Mouse (Mus musculus) hindbrain, embryonic 16.5 days (tissue): ENCODE measurements around the gene Ifnb1. TPM values are rescaled to one million over a fixed set of nuclear protein-coding genes. Genes with fewer than 3 reads are reported as not detected.

Experiments used
- ATAC-seq: fragments of 200-750 bp; cut with Nextera tagmentation; 2 replicates; pipeline ENCODE4 v1.8.0; 2017; ENCODE audit warnings: moderate TSS enrichment, moderate library complexity
- H3K27ac ChIP-seq: fragments of 300-500 bp; sonication (generic); 2 replicates; pipeline ENCODE4 v1.5.1; 2014; ENCODE audit warnings: low read depth, mild to moderate bottlenecking, control low read depth, low read length, moderate library complexity
- H3K27me3 ChIP-seq: fragments of 300-500 bp; sonication (generic); replicated peaks from 2 replicates; pipeline ENCODE4 v1.6.1; 2014; ENCODE audit warnings: low read length; ENCODE audit not compliant: control insufficient read depth, insufficient read depth
- H3K36me3 ChIP-seq: fragments of 300-500 bp; sonication (generic); 2 replicates; pipeline ENCODE4 v1.6.1; 2014; ENCODE audit warnings: mild to moderate bottlenecking, low read length, moderate library complexity, mixed read lengths; ENCODE audit not compliant: control insufficient read depth, insufficient read depth
- H3K4me1 ChIP-seq: fragments of 300-500 bp; sonication (generic); 2 replicates; pipeline ENCODE4 v1.6.1; 2014; ENCODE audit warnings: low read depth, low read length; ENCODE audit not compliant: control insufficient read depth, insufficient read depth
- H3K4me2 ChIP-seq: fragments of 300-500 bp; sonication (generic); 2 replicates; pipeline ENCODE4 v1.6.1; 2014; ENCODE audit warnings: mild to moderate bottlenecking, low read length, control low read depth, moderate library complexity
- H3K4me3 ChIP-seq: fragments of 300-500 bp; sonication (generic); 2 replicates; pipeline ENCODE4 v1.5.1; 2014; ENCODE audit warnings: mild to moderate bottlenecking, low read length, control low read depth, moderate library complexity
- H3K9ac ChIP-seq: fragments of 300-500 bp; sonication (generic); 2 replicates; pipeline ENCODE4 v1.6.1; 2014; ENCODE audit warnings: low read depth, mild to moderate bottlenecking, control low read depth, low read length, moderate library complexity
- H3K9me3 ChIP-seq: fragments of 300-500 bp; sonication (generic); 2 replicates; pipeline ENCODE4 v1.6.1; 2014; ENCODE audit warnings: mild to moderate bottlenecking, low read length, moderate library complexity; ENCODE audit not compliant: control insufficient read depth
- WGBS: fragments of 180-500 bp; shearing (Covaris S2); extraction: QIAGEN DNeasy Blood & Tissue Kit; methylation state at CpG from one replicate; pipeline ENCODE4 v1.1.7; 2014; 5-methylcytosine and 5-hydroxymethylcytosine counted together
- polyA plus RNA-seq: library from polyadenylated mRNA; unstranded; fragments of >200 nt; fragmentation: Nextera tagmentation; extraction: Ambion mirVana; gene quantifications from 2 replicates; pipeline ENCODE4 v1.2.1, GENCODE M21; 2015

Gene Ifnb1
- polyA plus RNA-seq, 1 experiment from 2014 or later = not detected

DNA sequence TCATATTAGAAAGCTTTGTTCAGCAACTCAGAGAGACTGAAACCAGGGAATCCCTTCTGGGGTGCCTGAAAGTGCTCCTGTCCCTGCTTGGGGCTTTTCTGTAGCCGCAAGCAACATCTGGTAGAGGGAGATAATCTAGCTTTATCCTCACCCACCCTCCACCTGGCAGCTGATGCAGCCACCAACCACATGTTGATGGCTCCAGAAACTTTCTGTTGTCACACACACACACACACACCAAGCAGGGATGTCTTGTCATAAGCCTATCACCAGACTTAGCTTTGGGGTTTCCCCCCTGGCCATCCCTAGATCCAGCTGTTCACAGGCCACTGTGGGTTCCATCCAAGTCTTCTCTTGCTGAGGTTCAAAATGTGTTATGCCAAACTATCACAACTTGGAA lies 13.2 kb upstream of the Ifnb1 start:
- no peak overlapping the region for H3K27ac ChIP-seq
- H3K27me3 ChIP-seq = no peaks in the 10 kb centered on the region
- no peaks in the 10 kb centered on the region for H3K9me3 ChIP-seq
- H3K9ac ChIP-seq = no peak overlapping the region
- no peak overlapping the region for H3K4me3 ChIP-seq
- H3K4me2 ChIP-seq = no peak overlapping the region
- H3K36me3 ChIP-seq = no peaks in the 10 kb centered on the region
- no peaks in the 10 kb centered on the region for H3K4me1 ChIP-seq
- 100% methylated on average over 1 of the region's 1 CpGs for WGBS
- ATAC-seq = no peak

- Histone ChIP-seq H3K4me3 (no peak overlapping the region), H3K27ac (no peak overlapping the region), H3K36me3 (no peaks in the 10 kb centered on the region), H3K4me1 (no peaks in the 10 kb centered on the region), H3K27me3 (no peaks in the 10 kb centered on the region), H3K4me2 (no peak overlapping the region), H3K9ac (no peak overlapping the region), H3K9me3 (no peaks in the 10 kb centered on the region)
- WGBS = 71% methylated on average over 1 of the region's 1 CpGs
- ATAC-seq = no peak
These were observed 12.3 kb upstream of the Ifnb1 start for GRCm38 (mm10) chr4:88534903-88535302.

DNA sequence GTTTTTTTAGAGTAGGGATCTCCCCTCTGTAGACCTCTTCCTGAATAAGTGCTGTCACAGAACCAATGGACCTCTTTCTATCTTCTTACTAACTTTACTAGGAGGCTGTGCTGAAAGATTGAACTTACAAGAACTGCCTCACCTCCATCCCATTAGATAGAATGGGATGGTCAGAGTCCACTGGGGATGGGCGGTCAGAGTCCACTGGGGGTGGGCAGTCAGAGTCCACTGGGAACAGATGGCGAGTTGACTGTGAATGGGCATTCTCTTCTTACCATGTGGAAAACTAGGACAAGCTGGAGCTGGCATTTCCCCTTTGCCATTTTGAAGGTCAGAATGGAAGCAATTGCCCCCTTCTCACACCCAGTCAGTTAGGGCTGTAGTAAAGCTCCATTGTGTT lies 10.9 kb upstream of the Ifnb1 start:
- H3K9me3 ChIP-seq = no peaks in the 10 kb centered on the region
- ATAC-seq = no peak
- H3K4me3 ChIP-seq = no peak overlapping the region
- H3K27me3 ChIP-seq = no peaks in the 10 kb centered on the region
- 94% methylated on average over 2 of the region's 2 CpGs for WGBS
- no peak overlapping the region for H3K4me2 ChIP-seq
- H3K36me3 ChIP-seq = no peaks in the 10 kb centered on the region
- no peak overlapping the region for H3K9ac ChIP-seq
- no peaks in the 10 kb centered on the region for H3K4me1 ChIP-seq
- H3K27ac ChIP-seq = no peak overlapping the region

DNA sequence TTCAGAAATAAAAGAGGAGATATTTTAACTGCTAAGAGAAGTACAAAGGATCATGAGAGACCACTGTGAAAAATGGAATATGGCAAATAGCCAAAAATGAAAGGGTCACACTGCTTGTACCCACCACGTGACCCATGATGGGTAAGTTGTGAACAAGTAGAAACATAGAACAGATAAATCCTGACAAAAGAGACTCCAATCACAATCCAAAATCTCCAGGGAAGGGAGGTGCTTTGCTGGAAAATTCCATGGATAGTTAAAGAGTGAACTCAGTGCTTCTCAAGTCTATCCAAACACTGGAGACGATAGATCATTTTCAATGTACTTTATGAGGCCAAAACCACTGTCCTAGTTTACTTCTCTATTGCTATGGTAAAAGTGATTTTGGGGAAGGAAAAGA lies 8.3 kb upstream of the Ifnb1 start:
- H3K4me1 ChIP-seq = no peaks in the 10 kb centered on the region
- no peak for ATAC-seq
- no peak overlapping the region for H3K27ac ChIP-seq
- no peak overlapping the region for H3K4me2 ChIP-seq
- H3K36me3 ChIP-seq = no peaks in the 10 kb centered on the region
- no peaks in the 10 kb centered on the region for H3K27me3 ChIP-seq
- no peaks in the 10 kb centered on the region for H3K9me3 ChIP-seq
- 86% methylated on average over 2 of the region's 2 CpGs for WGBS
- no peak overlapping the region for H3K9ac ChIP-seq
- no peak overlapping the region for H3K4me3 ChIP-seq

DNA sequence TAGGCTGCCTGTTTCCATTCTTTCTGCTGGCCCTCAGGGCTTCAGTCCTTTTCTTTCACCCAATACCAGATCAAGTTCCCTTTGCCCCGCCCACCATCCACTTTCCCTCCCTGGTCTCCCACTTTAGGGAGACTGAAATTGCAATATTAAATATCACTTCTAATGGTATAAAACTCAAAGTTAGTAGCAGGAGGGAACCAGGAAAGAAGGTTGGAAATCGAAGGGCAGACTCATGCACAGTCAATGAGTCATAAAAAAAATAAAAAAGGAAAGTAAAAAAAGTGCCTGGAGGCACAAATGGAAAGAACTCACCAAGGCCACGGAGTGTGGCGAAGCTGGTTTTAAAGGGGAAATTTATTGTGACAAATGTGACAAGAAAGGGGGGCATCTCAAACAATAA lies 7.7 kb upstream of the Ifnb1 start:
- no peak overlapping the region for H3K27ac ChIP-seq
- H3K9ac ChIP-seq = no peak overlapping the region
- WGBS = 73% methylated on average over 4 of the region's 4 CpGs
- no peaks in the 10 kb centered on the region for H3K36me3 ChIP-seq
- H3K4me2 ChIP-seq = no peak overlapping the region
- no peaks in the 10 kb centered on the region for H3K4me1 ChIP-seq
- no peak for ATAC-seq
- H3K9me3 ChIP-seq = no peaks in the 10 kb centered on the region
- no peaks in the 10 kb centered on the region for H3K27me3 ChIP-seq
- H3K4me3 ChIP-seq = no peak overlapping the region

- 86% methylated on average over 5 of the region's 5 CpGs for WGBS
- Histone ChIP-seq H3K4me1 (no peaks in the 10 kb centered on the region), H3K36me3 (no peaks in the 10 kb centered on the region), H3K27me3 (no peaks in the 10 kb centered on the region), H3K27ac (no peak overlapping the region), H3K4me2 (no peak overlapping the region), H3K9me3 (no peaks in the 10 kb centered on the region), H3K4me3 (no peak overlapping the region), H3K9ac (no peak overlapping the region)
- ATAC-seq = no peak
These were observed 3.9 kb upstream of the Ifnb1 start for GRCm38 (mm10) chr4:88526379-88527049.

DNA sequence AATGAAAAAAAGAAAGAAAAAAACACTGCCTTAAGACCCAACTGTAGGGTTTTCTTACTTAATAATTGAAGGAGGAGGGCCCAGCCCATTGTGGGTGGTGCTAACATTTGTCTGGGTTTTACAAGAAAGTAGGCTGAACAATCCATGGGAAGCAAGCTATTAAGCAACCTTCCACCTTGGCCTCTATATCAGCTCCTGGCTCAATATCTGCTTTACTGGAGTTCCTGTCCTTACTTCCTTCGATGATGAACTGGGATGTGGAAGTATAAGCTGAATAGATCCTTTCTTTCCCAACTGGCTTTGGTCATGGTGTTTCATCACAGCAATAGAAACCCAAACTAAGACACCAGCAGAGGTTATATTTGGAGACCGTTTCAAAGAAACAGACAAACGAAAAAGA lies 2.8 kb upstream of the Ifnb1 start:
- H3K9ac ChIP-seq = no peak overlapping the region
- no peak overlapping the region for H3K4me3 ChIP-seq
- H3K27me3 ChIP-seq = no peaks in the 10 kb centered on the region
- no peaks in the 10 kb centered on the region for H3K36me3 ChIP-seq
- WGBS = 85% methylated on average over 3 of the region's 3 CpGs
- no peak for ATAC-seq
- no peaks in the 10 kb centered on the region for H3K4me1 ChIP-seq
- no peaks in the 10 kb centered on the region for H3K9me3 ChIP-seq
- H3K4me2 ChIP-seq = no peak overlapping the region
- H3K27ac ChIP-seq = no peak overlapping the region

GRCm38 (mm10) chr4:88523241-88523640 lies 667 bp upstream of the Ifnb1 start:
- Histone ChIP-seq H3K36me3 (no peaks in the 10 kb centered on the region), H3K4me3 (no peak overlapping the region), H3K4me2 (no peak overlapping the region), H3K9ac (no peak overlapping the region), H3K9me3 (no peaks in the 10 kb centered on the region), H3K4me1 (no peaks in the 10 kb centered on the region), H3K27ac (no peak overlapping the region), H3K27me3 (no peaks in the 10 kb centered on the region)
- no peak for ATAC-seq

DNA sequence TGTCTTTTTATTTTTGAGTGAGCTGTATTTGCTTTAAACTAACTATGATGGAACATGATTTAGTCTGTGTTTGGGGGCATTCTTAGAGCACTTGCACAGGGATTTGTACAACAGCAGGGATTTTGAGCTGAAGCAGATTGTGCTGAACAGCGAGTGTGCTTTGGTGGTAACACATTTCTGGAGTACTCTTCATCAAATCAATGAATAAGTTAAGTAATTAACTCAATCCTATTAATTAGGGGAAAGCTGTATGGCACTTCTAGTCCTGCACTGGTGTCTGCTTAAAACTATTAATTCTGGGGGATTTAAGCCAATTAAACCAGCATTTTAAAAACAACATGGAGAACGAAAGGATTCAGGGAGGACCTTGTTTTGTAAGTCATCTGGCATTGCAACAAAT lies 4.6 kb downstream of the Ifnb1 start:
- H3K36me3 ChIP-seq = no peaks in the 10 kb centered on the region
- no peak overlapping the region for H3K4me2 ChIP-seq
- WGBS = 79% methylated on average over 2 of the region's 2 CpGs

GRCm38 (mm10) chr4:88515711-88516211 lies 6.8 kb downstream of the Ifnb1 start:
- Histone ChIP-seq H3K27ac (no peak overlapping the region), H3K4me1 (no peaks in the 10 kb centered on the region), H3K4me2 (no peak overlapping the region), H3K9me3 (no peaks in the 10 kb centered on the region), H3K4me3 (no peak overlapping the region), H3K9ac (no peak overlapping the region), H3K36me3 (no peaks in the 10 kb centered on the region), H3K27me3 (no peaks in the 10 kb centered on the region)
- no peak for ATAC-seq
- WGBS = 70% methylated on average over 3 of the region's 4 CpGs

More for the DNA sequence above, 4.6 kb downstream of the Ifnb1 start:
- no peak overlapping the region for H3K9ac ChIP-seq
- no peak for ATAC-seq
- no peaks in the 10 kb centered on the region for H3K27me3 ChIP-seq
- no peaks in the 10 kb centered on the region for H3K4me1 ChIP-seq
- H3K27ac ChIP-seq = no peak overlapping the region
- no peak overlapping the region for H3K4me3 ChIP-seq
- H3K9me3 ChIP-seq = no peaks in the 10 kb centered on the region
